Comparison of ENCODE assay signal across 10 mouse cellular contexts in genomic region chr5:141084746-141085145, GRCm38 (mm10).
DNase-seq lines count a peak whose midpoint lies in the region; ATAC-seq and TF ChIP-seq lines count a peak whose summit lies in the region.
"Had no signal": no experiment of that assay in that cellular context is flagged by ENCODE, and none has a peak within 500 bp of the region (broad histone marks: within the 10 kb centered on the region; RNA-seq: fewer than 3 reads in every experiment).

No protein-coding gene starts in this region.

- no peak for TF ChIP-seq POLR2A in small intestine, adult 2 months (IDR thresholded peaks at IDR 0.05; ENCODE audit: low read depth, low read length)

- no peaks in the 10 kb centered on the region for H3K27me3 ChIP-seq in small intestine, adult 2 months (ENCODE audit: control insufficient read depth, insufficient read depth, low read length)
- 0 out of 2 replicates have a peak, but pooled peaks cover 2% of the 10 kb centered on the region for H3K27me3 ChIP-seq in kidney, embryonic 16.5 days (ENCODE audit: insufficient read depth, low read length)

- no peaks in the 10 kb centered on the region for H3K9me3 ChIP-seq in kidney, embryonic 16.5 days (ENCODE audit: low read length)

- WGBS in small intestine, adult 2 months = 29% methylated on average over 7 of the region's 7 CpGs
- WGBS in kidney, embryonic 16.5 days = 46% methylated on average over 7 of the region's 7 CpGs

- H3K27ac ChIP-seq in small intestine, adult 2 months (ENCODE audit: insufficient read depth, low read depth, low read length) = 0 out of 2 replicates have a peak overlapping the region, but pooled peaks have one; percentile 4
- H3K27ac ChIP-seq in kidney, embryonic 16.5 days (ENCODE audit: low read length) = no peak overlapping the region

- no peaks in the 10 kb centered on the region for H3K36me3 ChIP-seq in small intestine, adult 2 months (ENCODE audit: control insufficient read depth, insufficient read depth, low read length)
- no peaks in the 10 kb centered on the region for H3K36me3 ChIP-seq in kidney, embryonic 16.5 days (ENCODE audit: insufficient read depth, low read length)

- no peak overlapping the region for H3K4me3 ChIP-seq in small intestine, adult 2 months (ENCODE audit: low read depth, low read length)
- H3K4me3 ChIP-seq in kidney, embryonic 16.5 days (ENCODE audit: low read length) = no peak overlapping the region

- no peak overlapping the region for H3K4me2 ChIP-seq in kidney, embryonic 16.5 days (replicated peaks; ENCODE audit: low read depth, low read length)

- no peak overlapping the region for H3K9ac ChIP-seq in kidney, embryonic 16.5 days (replicated peaks; ENCODE audit: low read length)

- peak; percentile 19 for DNase-seq in lung, postnatal 25 days (ENCODE audit: low spot score)
- DNase-seq in lung, postnatal 14 days = no peak
- peak; percentile 51 for DNase-seq in T-cell, adult 2 months (ENCODE audit: low spot score)
- DNase-seq in kidney, adult 18-20 months = no peak
- DNase-seq: kidney, postnatal 4 days had no signal

- H3K4me1 ChIP-seq in small intestine, adult 2 months (ENCODE audit: control insufficient read depth, insufficient read depth, insufficient read length, low read length) = no peaks in the 10 kb centered on the region
- no peaks in the 10 kb centered on the region for H3K4me1 ChIP-seq in kidney, embryonic 16.5 days (ENCODE audit: insufficient read depth, low read length)

- peak; percentile 73 for ATAC-seq in granulocyte monocyte progenitor cell, adult 5-6 weeks (replicated peaks; ENCODE audit: poor library complexity, severe bottlenecking)
- no peak for ATAC-seq in megakaryocyte-erythroid progenitor cell, adult 5-6 weeks (replicated peaks; ENCODE audit: low FRiP score, low TSS enrichment, poor library complexity, severe bottlenecking)
- ATAC-seq in kidney, embryonic 16.5 days (ENCODE audit: low FRiP score, low TSS enrichment) = no peak
- ATAC-seq: Patski had no signal

- no peak for TF ChIP-seq CTCF in small intestine, adult 2 months (IDR thresholded peaks at IDR 0.05; ENCODE audit: extremely low read depth, insufficient read length, insufficient replicate concordance, low read depth, low read length)

Comparison
In these comparisons a context has a peak if more than half of its experiments do, and no peak if none do; other contexts are left out.
1. DNase-seq: peak in lung, postnatal 25 days (single experiment) and T-cell, adult 2 months (single experiment); none in lung, postnatal 14 days (single experiment) and kidney, adult 18-20 months (single experiment).